Mouse (Mus musculus) kidney, embryonic 15.5 days (tissue): Measurements from ENCODE around the gene Gm10024. TPM values are rescaled to one million over a fixed set of nuclear protein-coding genes. Genes with fewer than 3 reads are reported as not detected.
"Not testable (repeated sequence)": the region's sequence is repeated elsewhere in the genome, so short reads cannot be mapped to it uniquely, and the experiment has no call there.

Source experiments
- ATAC-seq: fragments of 200-750 bp; cut with Nextera tagmentation; replicated peaks from 2 replicates; pipeline ENCODE4 v1.8.0; 2017; ENCODE audit warnings: moderate TSS enrichment; ENCODE audit not compliant: low FRiP score
- H3K27ac ChIP-seq: fragments of 300-500 bp; sonication (generic); 2 replicates; pipeline ENCODE4 v1.5.1; 2015; ENCODE audit warnings: mild to moderate bottlenecking, inconsistent platforms
- H3K27me3 ChIP-seq: fragments of 300-500 bp; sonication (generic); 2 replicates; pipeline ENCODE4 v1.6.1; 2015; ENCODE audit warnings: inconsistent platforms
- H3K36me3 ChIP-seq: fragments of 300-500 bp; sonication (generic); 2 replicates; pipeline ENCODE4 v1.6.1; 2015; ENCODE audit warnings: inconsistent platforms
- H3K4me1 ChIP-seq: fragments of 300-500 bp; sonication (generic); 2 replicates; pipeline ENCODE4 v1.6.1; 2015; ENCODE audit warnings: inconsistent platforms
- H3K4me2 ChIP-seq: fragments of 300-500 bp; sonication (generic); 2 replicates; pipeline ENCODE4 v1.6.1; 2015; ENCODE audit warnings: moderate library complexity, mild to moderate bottlenecking, inconsistent platforms
- H3K4me3 ChIP-seq: fragments of 300-500 bp; sonication (generic); replicated peaks from 2 replicates; pipeline ENCODE4 v1.5.1; 2015; ENCODE audit warnings: mild to moderate bottlenecking, inconsistent platforms
- H3K9ac ChIP-seq: fragments of 300-500 bp; sonication (generic); 2 replicates; pipeline ENCODE4 v1.6.1; 2015; ENCODE audit warnings: mild to moderate bottlenecking, inconsistent platforms
- H3K9me3 ChIP-seq: fragments of 300-500 bp; sonication (generic); replicated peaks from 2 replicates; pipeline ENCODE4 v1.6.1; 2016; ENCODE audit warnings: inconsistent platforms
- WGBS: fragments of 180-500 bp; shearing (Covaris S2); methylation state at CpG from one replicate; pipeline ENCODE4 v1.1.7; 2015; ENCODE audit warnings: mixed read lengths; 5-methylcytosine and 5-hydroxymethylcytosine counted together
- polyA plus RNA-seq: library from polyadenylated mRNA; unstranded; fragments of >200 nt; fragmentation: Nextera tagmentation; extraction: Ambion mirVana; gene quantifications from 2 replicates; pipeline ENCODE4 v1.2.1, GENCODE M21; 2015

The Gm10024 gene
- polyA plus RNA-seq, 1 experiment from 2014 or later, result not detected

GRCm38 (mm10) chr10:77741924-77742688, 30.8 kb downstream of the Gm10024 start, which contains the start of gene Gm18596:
Gene Gm18596, minus strand, starts transcription at chr10:77742638.
- not testable (repeated sequence) for H3K4me3 ChIP-seq, H3K9ac ChIP-seq, H3K4me1 ChIP-seq, H3K4me2 ChIP-seq, H3K27me3 ChIP-seq, ATAC-seq, H3K36me3 ChIP-seq, H3K9me3 ChIP-seq, H3K27ac ChIP-seq
- WGBS, result 64% methylated on average over 5 of the region's 5 CpGs

DNA sequence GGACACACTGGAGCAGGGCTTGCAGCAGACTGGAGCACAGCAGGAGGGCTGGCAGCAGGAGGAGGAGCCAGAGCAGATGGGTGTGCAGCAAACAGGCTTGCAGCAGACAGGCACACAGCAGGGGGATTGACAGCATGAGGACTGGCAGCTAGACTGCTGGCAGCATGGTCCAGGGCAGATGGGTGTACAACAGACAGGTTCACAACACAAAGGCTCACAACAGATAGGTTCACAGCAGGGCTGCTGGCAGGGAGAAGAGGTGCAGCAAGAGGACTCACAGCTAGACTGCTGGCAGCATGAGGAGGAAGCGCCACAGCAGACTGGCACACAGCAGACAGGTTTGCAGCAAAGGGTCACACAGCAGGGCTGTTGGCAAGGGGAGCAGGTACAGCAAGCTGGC, 39.4 kb downstream of the Gm10024 start:
- not testable (repeated sequence) for H3K9ac ChIP-seq, H3K36me3 ChIP-seq, H3K27ac ChIP-seq, H3K4me2 ChIP-seq, H3K4me1 ChIP-seq, ATAC-seq, H3K4me3 ChIP-seq, H3K9me3 ChIP-seq, H3K27me3 ChIP-seq
- 88% methylated on average over 1 of the region's 1 CpGs for WGBS

DNA sequence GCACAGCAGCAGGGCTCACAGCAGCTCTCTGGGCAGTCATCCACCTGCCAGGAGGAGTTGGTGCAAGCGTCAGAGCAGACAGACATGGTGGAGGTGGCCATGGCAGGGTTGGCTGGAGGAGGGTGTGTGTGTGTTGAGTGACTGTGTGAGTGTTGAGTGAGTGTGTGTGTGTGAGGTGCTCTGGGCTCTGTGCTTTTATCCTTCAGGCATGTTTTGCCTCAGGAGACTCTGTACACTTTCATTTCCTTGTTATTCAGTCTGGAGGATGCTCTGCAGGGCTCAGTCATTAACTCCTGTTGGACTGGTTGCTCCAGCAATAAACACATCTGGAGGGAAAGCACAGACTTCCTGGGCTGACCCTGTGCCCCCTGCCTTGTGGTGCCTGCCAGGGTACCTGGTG, 40.0 kb downstream of the Gm10024 start, which contains the start of gene Gm9736:
Gene Gm9736 (minus strand): TSS at position 101 of the 400 bp plus-strand sequence.
- not testable (repeated sequence) for H3K27ac ChIP-seq, H3K36me3 ChIP-seq, H3K4me3 ChIP-seq, ATAC-seq, H3K27me3 ChIP-seq, H3K9ac ChIP-seq, H3K4me2 ChIP-seq, H3K9me3 ChIP-seq, H3K4me1 ChIP-seq
- WGBS, result 70% methylated on average over 1 of the region's 1 CpGs

DNA sequence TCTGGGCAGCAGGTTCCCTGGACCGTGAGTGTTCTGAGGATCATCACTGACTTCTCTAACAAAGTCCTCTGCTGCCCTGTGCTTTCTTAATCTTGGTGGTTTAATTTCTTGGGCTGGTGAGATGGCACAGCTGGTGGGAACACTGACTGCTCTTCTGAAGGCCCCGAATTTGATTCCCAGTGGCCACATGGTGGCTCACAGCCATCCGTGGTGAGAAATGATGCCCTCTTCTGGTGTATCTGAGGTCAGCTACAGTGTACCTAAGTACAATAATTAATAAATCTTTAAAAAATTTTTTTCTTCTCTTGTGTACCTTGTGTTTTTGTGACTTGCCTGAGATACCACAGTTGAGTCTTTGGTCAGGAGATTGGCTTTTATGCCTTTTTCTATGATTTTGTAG, 41.1 kb downstream of the Gm10024 start:
- H3K4me3 ChIP-seq, H3K27me3 ChIP-seq, H3K4me2 ChIP-seq, H3K9me3 ChIP-seq, H3K36me3 ChIP-seq, H3K4me1 ChIP-seq, H3K9ac ChIP-seq, H3K27ac ChIP-seq, ATAC-seq: not testable (repeated sequence)
- 63% methylated on average over 3 of the region's 3 CpGs for WGBS

DNA sequence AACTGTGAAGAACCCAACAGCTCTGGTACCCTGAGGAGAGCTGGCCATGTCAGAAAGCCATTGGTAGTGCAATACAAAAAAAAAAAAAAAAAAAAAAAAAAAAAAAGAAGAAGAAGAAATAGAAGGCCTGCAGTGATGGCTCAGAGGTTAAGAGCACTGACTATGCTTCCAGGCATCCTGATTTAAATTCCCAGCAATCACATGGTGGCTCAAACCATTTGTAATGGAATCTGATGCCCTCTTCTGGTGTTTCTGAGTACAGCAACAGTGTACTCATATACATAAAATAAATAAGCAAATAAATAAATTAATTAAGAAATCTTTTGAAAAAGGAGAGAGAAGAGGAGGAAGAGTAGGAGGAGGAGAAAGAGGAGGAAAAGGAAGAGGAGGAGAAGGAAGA, 42.2 kb downstream of the Gm10024 start:
- Histone ChIP-seq H3K9ac (no peak overlapping the region), H3K9me3 (no peaks in the 10 kb centered on the region), H3K4me2 (no peak overlapping the region), H3K27me3 (no peaks in the 10 kb centered on the region), H3K4me1 (no peaks in the 10 kb centered on the region), H3K4me3 (no peak overlapping the region), H3K36me3 (no peaks in the 10 kb centered on the region), H3K27ac (no peak overlapping the region)
- no peak for ATAC-seq

DNA sequence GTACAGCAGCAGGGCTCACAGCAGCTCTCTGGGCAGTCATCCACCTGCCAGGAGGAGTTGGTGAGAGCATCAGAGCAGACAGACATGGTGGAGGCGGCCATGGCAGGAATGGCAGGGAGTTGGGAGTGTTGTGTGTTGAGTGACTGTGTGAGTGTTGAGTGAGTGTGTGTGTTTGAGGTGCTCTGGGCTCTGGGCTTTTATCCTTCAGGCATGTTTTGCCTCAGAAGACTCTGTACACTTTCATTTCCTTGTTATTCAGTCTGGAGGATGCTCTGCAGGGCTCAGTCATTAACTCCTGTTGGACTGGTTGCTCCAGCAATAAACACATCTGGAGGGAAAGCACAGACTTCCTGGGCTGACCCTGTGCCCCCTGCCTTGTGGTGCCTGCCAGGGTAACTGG, 48.3 kb downstream of the Gm10024 start, which contains the start of gene Gm3233:
Gene Gm3233 (minus strand): TSS at position 101 of the 400 bp plus-strand sequence.
- not testable (repeated sequence) for H3K27me3 ChIP-seq, H3K4me2 ChIP-seq, H3K4me1 ChIP-seq, H3K36me3 ChIP-seq, H3K9me3 ChIP-seq, ATAC-seq, H3K4me3 ChIP-seq, H3K27ac ChIP-seq, H3K9ac ChIP-seq
- 69% methylated on average over 1 of the region's 1 CpGs for WGBS

Other genes with a start within 250 kb of the Gm10024 start
- gene Fam207a, start 195.7 kb upstream of the Gm10024 start, polyA plus RNA-seq, result 34.3 and 37.2 TPM in 2 replicates
- gene Itgb2, start 181.2 kb upstream of the Gm10024 start, polyA plus RNA-seq, result 2.1 and 2.3 TPM in 2 replicates
- gene Pttg1ip, start 129.7 kb upstream of the Gm10024 start, polyA plus RNA-seq, result 149 and 152 TPM in 2 replicates
- 332 TPM in 2 replicates for gene Sumo3, start 105.4 kb upstream of the Gm10024 start, polyA plus RNA-seq
- 3.6 and 6.3 TPM in 2 replicates for gene Gm49325, start 105.3 kb upstream of the Gm10024 start, polyA plus RNA-seq
- 71.9 and 72.0 TPM in 2 replicates for gene Ube2g2, start 89.2 kb upstream of the Gm10024 start, polyA plus RNA-seq
- 0.50 and 0.90 TPM in 2 replicates for gene Tspear, start 24.9 kb upstream of the Gm10024 start, polyA plus RNA-seq
- not detected in 2 replicates for gene Gm19402, start 20.7 kb upstream of the Gm10024 start, polyA plus RNA-seq
- not detected in 2 replicates for gene Gm9508, start 14.2 kb upstream of the Gm10024 start, polyA plus RNA-seq
- not detected in 2 replicates for gene Gm10272, start 4.8 kb upstream of the Gm10024 start, polyA plus RNA-seq
- not detected in 2 replicates for gene Gm10142, start 4.3 kb downstream of the Gm10024 start, polyA plus RNA-seq
- gene Krtap12-1, start 9.1 kb downstream of the Gm10024 start, polyA plus RNA-seq, result not detected in 2 replicates
- not detected in 2 replicates for gene Gm10100, start 15.0 kb downstream of the Gm10024 start, polyA plus RNA-seq
- not detected in 2 replicates for gene Gm18596, start 31.2 kb downstream of the Gm10024 start, polyA plus RNA-seq
- gene Gm9736, start 39.9 kb downstream of the Gm10024 start, polyA plus RNA-seq, result not detected in 2 replicates
- not detected in 2 replicates for gene Gm3233, start 48.2 kb downstream of the Gm10024 start, polyA plus RNA-seq
- gene Gm3238, start 59.9 kb downstream of the Gm10024 start, polyA plus RNA-seq, result not detected in 2 replicates
- not detected in 2 replicates for gene Gm7138, start 65.5 kb downstream of the Gm10024 start, polyA plus RNA-seq
- not detected in 2 replicates for gene Gm3250, start 71.1 kb downstream of the Gm10024 start, polyA plus RNA-seq
- not detected in 2 replicates for gene Gm7137, start 76.7 kb downstream of the Gm10024 start, polyA plus RNA-seq
- not detected in 2 replicates for gene Gm9639, start 83.6 kb downstream of the Gm10024 start, polyA plus RNA-seq
- gene Gm19668, start 87.7 kb downstream of the Gm10024 start, polyA plus RNA-seq, result not detected in 2 replicates
- not detected in 2 replicates for gene Gm9507, start 100.4 kb downstream of the Gm10024 start, polyA plus RNA-seq
- not detected in 2 replicates for gene Gm2696, start 103.2 kb downstream of the Gm10024 start, polyA plus RNA-seq
- gene Krtap10-4, start 115.6 kb downstream of the Gm10024 start, polyA plus RNA-seq, result not detected in 2 replicates
- gene Krtap10-10, start 124.5 kb downstream of the Gm10024 start, polyA plus RNA-seq, result not detected in 2 replicates
- not detected in 2 replicates for gene Gm36176, start 135.3 kb downstream of the Gm10024 start, polyA plus RNA-seq
- gene Gm10318, start 141.4 kb downstream of the Gm10024 start, polyA plus RNA-seq, result not detected in 2 replicates
- gene Gm3285, start 150.5 kb downstream of the Gm10024 start, polyA plus RNA-seq, result not detected in 2 replicates
- 3.8 and 4.8 TPM in 2 replicates for gene Lrrc3, start 191.1 kb downstream of the Gm10024 start, polyA plus RNA-seq